Mouse (Mus musculus) urinary bladder, postnatal 36 days (tissue): ENCODE data around the gene Leo1.
"Not testable (repeated sequence)": the region's sequence is repeated elsewhere in the genome, so short reads cannot be mapped to it uniquely, and the experiment has no call there.

ENCODE experiments used
- DNase-seq, 2 experiments: peaks; one replicate each; pipeline ENCODE4 v3.0.0; 2022; ENCODE audit warnings: low spot score in 2 of 2, mixed read lengths in 1 of 2

Gene Leo1

GRCm38 (mm10) chr9:75425796-75426391, 15.4 kb upstream of the Leo1 start:
- DNase-seq = no peak

- no peak for DNase-seq
Observed at GRCm38 (mm10) chr9:75427366-75428273, 13.7 kb upstream of the Leo1 start.

GRCm38 (mm10) chr9:75428274-75428600, 13.1 kb upstream of the Leo1 start:
- no peak for DNase-seq

- DNase-seq = no peak
Observed at GRCm38 (mm10) chr9:75429040-75429439, 12.3 kb upstream of the Leo1 start.

GRCm38 (mm10) chr9:75429657-75430056, 11.7 kb upstream of the Leo1 start:
- DNase-seq = no peak

GRCm38 (mm10) chr9:75430822-75431621, 10.3 kb upstream of the Leo1 start:
- DNase-seq = no peak

- no peak for DNase-seq
Observed at GRCm38 (mm10) chr9:75432694-75433093, 8.6 kb upstream of the Leo1 start.

- peak in 1 of 2 experiments; percentile 47 for DNase-seq
Observed at GRCm38 (mm10) chr9:75434172-75434793, 7.0 kb upstream of the Leo1 start.

- no peak for DNase-seq
Observed at GRCm38 (mm10) chr9:75434872-75435271, 6.5 kb upstream of the Leo1 start.

GRCm38 (mm10) chr9:75435291-75435690, 6.0 kb upstream of the Leo1 start:
- DNase-seq = no peak

GRCm38 (mm10) chr9:75435918-75436317, 5.4 kb upstream of the Leo1 start:
- peak; percentile 37 to 66 for DNase-seq

GRCm38 (mm10) chr9:75437653-75438385, 3.5 kb upstream of the Leo1 start:
- no peak for DNase-seq

- no peak for DNase-seq
Observed at GRCm38 (mm10) chr9:75441691-75442131, 387 bp downstream of the Leo1 start.

GRCm38 (mm10) chr9:75444981-75445380, 3.7 kb downstream of the Leo1 start:
- no peak for DNase-seq

- DNase-seq = not testable (repeated sequence)
Observed at GRCm38 (mm10) chr9:75446574-75446973, 5.2 kb downstream of the Leo1 start.

GRCm38 (mm10) chr9:75448021-75448420, 6.7 kb downstream of the Leo1 start:
- no peak for DNase-seq

- no peak for DNase-seq
Observed at GRCm38 (mm10) chr9:75453994-75454393, 12.7 kb downstream of the Leo1 start.

- DNase-seq = no peak
Observed at GRCm38 (mm10) chr9:75455684-75456083, 14.4 kb downstream of the Leo1 start.

- no peak for DNase-seq
Observed at GRCm38 (mm10) chr9:75463050-75463660, 21.8 kb downstream of the Leo1 start.

- no peak for DNase-seq
Observed at GRCm38 (mm10) chr9:75465856-75466255, 24.5 kb downstream of the Leo1 start.

- DNase-seq = no peak
Observed at GRCm38 (mm10) chr9:75466641-75467040, 25.3 kb downstream of the Leo1 start.
